Mouse (Mus musculus) ES-E14 (cell line): ENCODE data around the gene Pnkp. TPM values are rescaled to one million over a fixed set of nuclear protein-coding genes. Genes with fewer than 3 reads are reported as not detected.

ENCODE experiments used
- DNase-seq: peaks from one replicate; pipeline ENCODE4 v3.0.0-alpha.2; 2013; ENCODE audit warnings: low read depth, low spot score
- H3K27ac ChIP-seq: 2 replicates; pipeline ENCODE4 v1.5.1; 2012; ENCODE audit warnings: low read depth, mild to moderate bottlenecking, low read length, moderate library complexity, mixed read lengths; ENCODE audit not compliant: poor library complexity, insufficient read depth, severe bottlenecking
- H3K36me3 ChIP-seq: 2 replicates; pipeline ENCODE4 v1.6.1; 2012; ENCODE audit warnings: mild to moderate bottlenecking, low read length, moderate library complexity, mixed read lengths; ENCODE audit not compliant: control insufficient read depth, poor library complexity, insufficient read depth, severe bottlenecking
- H3K4me1 ChIP-seq, 2 experiments: fragments of 150-350 bp in 1 of 2; sonication (generic) in 1 of 2; 2 replicates each; pipeline ENCODE4 v1.6.1; 2012; ENCODE audit warnings: low read length in 2 of 2, mild to moderate bottlenecking in 1 of 2, mixed read lengths in 1 of 2; ENCODE audit not compliant: control insufficient read depth in 2 of 2, insufficient read depth in 2 of 2, poor library complexity in 1 of 2
- H3K4me3 ChIP-seq, 2 experiments: fragments of 150-350 bp in 1 of 2; sonication (generic) in 1 of 2; 2 replicates each; pipeline ENCODE4 v1.5.1; 2012; ENCODE audit warnings: low read length in 2 of 2, low read depth in 1 of 2, mild to moderate bottlenecking in 1 of 2, mixed read lengths in 1 of 2; ENCODE audit not compliant: insufficient read depth in 1 of 2, poor library complexity in 1 of 2, severe bottlenecking in 1 of 2
- H3K9ac ChIP-seq: 2 replicates; pipeline ENCODE4 v1.6.1; 2012; ENCODE audit warnings: low read depth, mild to moderate bottlenecking, low read length, mixed read lengths; ENCODE audit not compliant: poor library complexity, insufficient read depth, severe bottlenecking
- H3K9me3 ChIP-seq: fragments of 150-350 bp; sonication (generic); 2 replicates; pipeline ENCODE4 v1.6.1; 2012; ENCODE audit warnings: low read depth, mild to moderate bottlenecking, low read length; ENCODE audit not compliant: control insufficient read depth, insufficient read depth
- CHD2 ChIP-seq: IDR thresholded peaks from 2 replicates; pipeline ENCODE4 v1.6.1; 2014; ENCODE audit warnings: mild to moderate bottlenecking, low read depth, low read length, inconsistent platforms
- HCFC1 ChIP-seq: IDR thresholded peaks from 2 replicates; pipeline ENCODE4 v1.6.1; 2012; ENCODE audit warnings: low read length, inconsistent platforms, borderline replicate concordance; ENCODE audit not compliant: insufficient read depth
- MAFK ChIP-seq: IDR thresholded peaks from 2 replicates; pipeline ENCODE4 v1.6.1; 2014; ENCODE audit warnings: mild to moderate bottlenecking, low read depth, low read length, inconsistent platforms; ENCODE audit not compliant: insufficient read depth
- ZC3H11A ChIP-seq: IDR thresholded peaks from 2 replicates; pipeline ENCODE4 v1.6.1; 2012; ENCODE audit warnings: low read depth, mild to moderate bottlenecking, inconsistent platforms, low read length, borderline replicate concordance
- ZNF384 ChIP-seq: IDR thresholded peaks from 2 replicates; pipeline ENCODE4 v1.6.1; 2012; ENCODE audit warnings: low read depth, low read length, inconsistent platforms
- in situ Hi-C, 2 experiments: fragments of 600-800 bp; cut with MboI; formaldehyde crosslinking; loops; one replicate each; pipeline ENCODE4 v1.15.1; 2025; ENCODE audit warnings: low sequenced_read_pairs in 2 of 2, inconsistent platforms in 1 of 2; ENCODE audit not compliant: unreplicated experiment in 2 of 2
- total RNA-seq: library from RNA; depleted of rRNA; stranded (reverse); fragments of 300-350 nt; gene quantifications from 2 replicates; pipeline ENCODE4 v1.2.3, GENCODE M21; 2012

The Pnkp gene
- total RNA-seq, 1 experiment = 37.1 TPM

- no peaks in the 10 kb centered on the region for H3K9me3 ChIP-seq
- in situ Hi-C loops = no loop called here
- no peak overlapping the region for H3K9ac ChIP-seq
- peaks cover 0 to 5% of the 10 kb centered on the region in 2 experiments; a peak in 1 of 4 replicates for H3K4me1 ChIP-seq
- H3K4me3 ChIP-seq = no peak overlapping the region
- TF ChIP-seq MAFK = no peak
- TF ChIP-seq HCFC1 = no peak
- TF ChIP-seq CHD2 = no peak
- TF ChIP-seq ZC3H11A = no peak
- no peak for TF ChIP-seq ZNF384
- H3K36me3 ChIP-seq = peaks cover 44% of the 10 kb centered on the region
- DNase-seq = no peak
- no peak overlapping the region for H3K27ac ChIP-seq
Measured at GRCm38 (mm10) chr7:44841825-44842463, 15.0 kb upstream of the Pnkp start.

GRCm38 (mm10) chr7:44845006-44845405 is 11.9 kb upstream of the Pnkp start:
- Histone ChIP-seq H3K27ac (no peak overlapping the region), H3K9ac (no peak overlapping the region), H3K36me3 (peaks cover 44% of the 10 kb centered on the region), H3K4me1 (peaks cover 0 to 8% of the 10 kb centered on the region in 2 experiments; a peak in 1 of 4 replicates), H3K9me3 (no peaks in the 10 kb centered on the region), H3K4me3 (no peak overlapping the region)
- TF ChIP-seq ZC3H11A = no peak
- TF ChIP-seq CHD2 = no peak
- no peak for TF ChIP-seq MAFK
- no peak for TF ChIP-seq ZNF384
- no peak for TF ChIP-seq HCFC1
- no peak for DNase-seq
- in situ Hi-C loops = no loop called here

- H3K4me3 ChIP-seq = no peak overlapping the region
Measured at GRCm38 (mm10) chr7:44846804-44847203, 10.1 kb upstream of the Pnkp start.

GRCm38 (mm10) chr7:44847772-44848171 is 9.2 kb upstream of the Pnkp start:
- Histone ChIP-seq H3K9me3 (no peaks in the 10 kb centered on the region), H3K4me3 (peak overlapping the region; percentile 85 to 86), H3K4me1 (peaks cover 0 to 14% of the 10 kb centered on the region in 2 experiments; a peak in 1 of 4 replicates), H3K27ac (no peak overlapping the region), H3K9ac (peak overlapping the region; percentile 30; the same call in 1 of the 2 replicates), H3K36me3 (peaks cover 36% of the 10 kb centered on the region)
- in situ Hi-C loops = no loop called here
- DNase-seq = no peak
- TF ChIP-seq HCFC1 (no peak), MAFK (no peak), ZC3H11A (no peak), CHD2 (no peak), ZNF384 (no peak)

More at GRCm38 (mm10) chr7:44846804-44847203, 10.1 kb upstream of the Pnkp start:
- Histone ChIP-seq H3K27ac (no peak overlapping the region), H3K4me1 (peaks cover 0 to 10% of the 10 kb centered on the region in 2 experiments; a peak in 1 of 4 replicates), H3K9me3 (no peaks in the 10 kb centered on the region), H3K36me3 (peaks cover 36% of the 10 kb centered on the region), H3K9ac (no peak overlapping the region)
- in situ Hi-C loops = no loop called here
- DNase-seq = no peak
- TF ChIP-seq CHD2 (no peak), ZNF384 (no peak), HCFC1 (no peak), ZC3H11A (no peak), MAFK (no peak)
